ENCODE assay signal across 21 mouse cellular contexts in genomic region chr8:49738043-49738442, GRCm38 (mm10).
A peak's percentile ranks its signal among the peaks of the same experiment; 100 is the strongest.
DNase-seq lines count a peak whose midpoint lies in the region; ATAC-seq lines count a peak whose summit lies in the region.
"Had no signal": no experiment of that assay in that cellular context is flagged by ENCODE, and none has a peak within 500 bp of the region (broad histone marks: within the 10 kb centered on the region; RNA-seq: fewer than 3 reads in every experiment).

No protein-coding gene starts in this region.

- no peak overlapping the region for H3K4me2 ChIP-seq in forebrain, embryonic 16.5 days (ENCODE audit: low read length)
- H3K4me2 ChIP-seq in forebrain, embryonic 15.5 days (replicated peaks): no peak overlapping the region
- H3K4me2 ChIP-seq: embryonic facial prominence, embryonic 12.5 days; forebrain, embryonic 12.5 days; heart, embryonic 11.5 days; heart, embryonic 15.5 days; hindbrain, embryonic 13.5 days had no signal

- peak; percentile 76 for ATAC-seq in forebrain, embryonic 16.5 days
- ATAC-seq in forebrain, embryonic 15.5 days (replicated peaks): no peak
- ATAC-seq: hindbrain, postnatal 0 days had no signal

- no peaks in the 10 kb centered on the region for H3K9me3 ChIP-seq in forebrain, embryonic 16.5 days (ENCODE audit: control insufficient read depth, low read length)
- no peaks in the 10 kb centered on the region for H3K9me3 ChIP-seq in forebrain, embryonic 15.5 days
- H3K9me3 ChIP-seq: embryonic facial prominence, embryonic 12.5 days; forebrain, embryonic 12.5 days; heart, embryonic 15.5 days; hindbrain, embryonic 13.5 days had no signal

- no peak overlapping the region for H3K27ac ChIP-seq in forebrain, embryonic 16.5 days (ENCODE audit: low read length)
- H3K27ac ChIP-seq in forebrain, embryonic 15.5 days (replicated peaks): no peak overlapping the region
- H3K27ac ChIP-seq: embryonic facial prominence, embryonic 12.5 days; forebrain, embryonic 12.5 days; heart, adult 2 months; heart, embryonic 15.5 days; hindbrain, embryonic 13.5 days; hindbrain, postnatal 0 days had no signal

- H3K4me3 ChIP-seq in forebrain, embryonic 16.5 days (replicated peaks; ENCODE audit: low read length): no peak overlapping the region
- H3K4me3 ChIP-seq in forebrain, embryonic 15.5 days: no peak overlapping the region
- H3K4me3 ChIP-seq: embryonic facial prominence, embryonic 12.5 days; forebrain, embryonic 12.5 days; heart, adult 2 months; heart, embryonic 15.5 days; hindbrain, embryonic 13.5 days had no signal

- no peaks in the 10 kb centered on the region for H3K4me1 ChIP-seq in forebrain, embryonic 16.5 days (replicated peaks; ENCODE audit: control insufficient read depth, insufficient read depth, low read length)
- H3K4me1 ChIP-seq in forebrain, embryonic 15.5 days: no peaks in the 10 kb centered on the region
- H3K4me1 ChIP-seq: embryonic facial prominence, embryonic 12.5 days; forebrain, embryonic 12.5 days; heart, embryonic 15.5 days had no signal

- 48% methylated on average over 6 of the region's 6 CpGs for WGBS in forebrain, embryonic 16.5 days
- 58% methylated on average over 6 of the region's 6 CpGs for WGBS in forebrain, embryonic 15.5 days

- no peak overlapping the region for H3K9ac ChIP-seq in forebrain, embryonic 16.5 days (replicated peaks; ENCODE audit: low read depth, low read length)
- no peak overlapping the region for H3K9ac ChIP-seq in forebrain, embryonic 15.5 days (replicated peaks)
- H3K9ac ChIP-seq: embryonic facial prominence, embryonic 12.5 days; forebrain, embryonic 12.5 days; heart, embryonic 15.5 days; hindbrain, embryonic 13.5 days had no signal

- peak; percentile 21 for DNase-seq in layer of hippocampus, adult 9-11 months
- no peak for DNase-seq in layer of hippocampus, adult 11-12 months (ENCODE audit: low spot score)
- peak; percentile 7 for DNase-seq in right cerebral cortex, adult 18-20 months
- no peak for DNase-seq in right cerebral cortex, postnatal 14 days
- peak; percentile 29 for DNase-seq in telencephalon, adult 2 months (ENCODE audit: low read depth, low spot score)
- no peak for DNase-seq in embryo, embryonic 9.5 days (ENCODE audit: extremely low spot score)
- DNase-seq: adrenal gland, postnatal 10 days; cerebellum, adult 2 months; cerebellum, postnatal 10 days; embryo, embryonic 11 days; gastrocnemius, postnatal 14 days; heart, adult 2 months; heart, postnatal 14 days had no signal

- no peaks in the 10 kb centered on the region for H3K36me3 ChIP-seq in forebrain, embryonic 16.5 days (ENCODE audit: control insufficient read depth, insufficient read depth)
- H3K36me3 ChIP-seq in forebrain, embryonic 15.5 days: no peaks in the 10 kb centered on the region
- H3K36me3 ChIP-seq: embryonic facial prominence, embryonic 12.5 days; forebrain, embryonic 12.5 days; heart, embryonic 15.5 days; hindbrain, embryonic 13.5 days had no signal

- no peaks in the 10 kb centered on the region for H3K27me3 ChIP-seq in forebrain, embryonic 16.5 days (replicated peaks; ENCODE audit: control insufficient read depth, insufficient read depth, low read length)
- H3K27me3 ChIP-seq in forebrain, embryonic 15.5 days: no peaks in the 10 kb centered on the region
- H3K27me3 ChIP-seq: embryonic facial prominence, embryonic 12.5 days; forebrain, embryonic 12.5 days; heart, embryonic 15.5 days; hindbrain, embryonic 13.5 days had no signal

Comparison
In these comparisons a context has a peak if more than half of its experiments do, and no peak if none do; other contexts are left out.
1. DNase-seq: peak in layer of hippocampus, adult 9-11 months (single experiment), right cerebral cortex, adult 18-20 months (single experiment) and telencephalon, adult 2 months (single experiment); none in layer of hippocampus, adult 11-12 months (single experiment), right cerebral cortex, postnatal 14 days (single experiment) and embryo, embryonic 9.5 days (single experiment).